ENCODE assay signal across 12 mouse cellular contexts in genomic region chr10:62328886-62329412, GRCm38 (mm10). TPM values are rescaled to one million over a fixed set of nuclear protein-coding genes. Genes with fewer than 3 reads are reported as not detected.
DNase-seq lines count a peak whose midpoint lies in the region; ATAC-seq and TF ChIP-seq lines count a peak whose summit lies in the region.
"Had no signal": no experiment of that assay in that cellular context is flagged by ENCODE, and none has a peak within 500 bp of the region (broad histone marks: within the 10 kb centered on the region; RNA-seq: fewer than 3 reads in every experiment).

No protein-coding gene starts in this region.

- H3K27me3 ChIP-seq in kidney, adult 2 months (replicated peaks; ENCODE audit: control insufficient read depth, insufficient read depth, low read length): no peaks in the 10 kb centered on the region
- no peaks in the 10 kb centered on the region for H3K27me3 ChIP-seq in liver, embryonic 13.5 days
- H3K27me3 ChIP-seq: forebrain, embryonic 15.5 days; midbrain, embryonic 15.5 days had no signal

- peak; percentile 27 for DNase-seq in cerebellum, adult 11-12 months
- DNase-seq in cerebellum, postnatal 36 days: no peak
- no peak for DNase-seq in kidney, adult 2 months
- DNase-seq in kidney, postnatal 36 days: no peak
- DNase-seq in ES-CJ7 (ENCODE audit: low read depth, low spot score): peak; percentile 56
- DNase-seq in liver, embryonic 13.5 days: no peak
- DNase-seq in ovary, postnatal 36 days (ENCODE audit: low spot score): no peak
- no peak for DNase-seq in ovary, postnatal 14 days (ENCODE audit: low spot score)
- DNase-seq: lung, postnatal 10 days; thymus, postnatal 25 days had no signal

- no peak for ATAC-seq in liver, embryonic 13.5 days (ENCODE audit: low read depth)
- ATAC-seq: forebrain, embryonic 15.5 days; midbrain, embryonic 15.5 days had no signal

- H3K4me1 ChIP-seq in kidney, adult 2 months (ENCODE audit: control insufficient read depth, insufficient read depth, low read length): peaks cover 21% of the 10 kb centered on the region
- H3K4me1 ChIP-seq in liver, embryonic 13.5 days (replicated peaks): peaks cover 100% of the 10 kb centered on the region
- H3K4me1 ChIP-seq: forebrain, embryonic 15.5 days had no signal

- no peaks in the 10 kb centered on the region for H3K9me3 ChIP-seq in liver, embryonic 13.5 days (replicated peaks)
- H3K9me3 ChIP-seq: forebrain, embryonic 15.5 days; midbrain, embryonic 15.5 days had no signal

- WGBS in kidney, adult 2 months: 76% methylated on average over 10 of the region's 10 CpGs
- 60% methylated on average over 10 of the region's 10 CpGs for WGBS in liver, embryonic 13.5 days (ENCODE audit: insufficient replicate concordance)

- H3K4me2 ChIP-seq in liver, embryonic 13.5 days: peak overlapping the region; percentile 83
- H3K4me2 ChIP-seq: forebrain, embryonic 15.5 days; midbrain, embryonic 15.5 days had no signal

- no peaks in the 10 kb centered on the region for H3K36me3 ChIP-seq in kidney, adult 2 months (ENCODE audit: control insufficient read depth, insufficient read depth, low read length)
- peaks cover 31% of the 10 kb centered on the region for H3K36me3 ChIP-seq in liver, embryonic 13.5 days
- H3K36me3 ChIP-seq: forebrain, embryonic 15.5 days; midbrain, embryonic 15.5 days had no signal

- no peak overlapping the region for H3K4me3 ChIP-seq in kidney, adult 2 months (ENCODE audit: insufficient read depth, low read depth, low read length)
- H3K4me3 ChIP-seq in liver, embryonic 13.5 days (replicated peaks): peak overlapping the region; percentile 62
- H3K4me3 ChIP-seq: forebrain, embryonic 15.5 days; midbrain, embryonic 15.5 days had no signal

- peak overlapping the region; percentile 80 for H3K9ac ChIP-seq in liver, embryonic 13.5 days
- H3K9ac ChIP-seq: forebrain, embryonic 15.5 days; midbrain, embryonic 15.5 days had no signal

- no peak for TF ChIP-seq POLR2A in kidney, adult 2 months (IDR thresholded peaks at IDR 0.05; ENCODE audit: low read depth, low read length)

- TF ChIP-seq CTCF in kidney, adult 2 months (conservative IDR thresholded peaks at IDR 0.05; ENCODE audit: insufficient read depth, insufficient read length, low read depth, low read length): no peak

- peak overlapping the region; percentile 96 for H3K27ac ChIP-seq in kidney, adult 2 months (ENCODE audit: insufficient read depth, low read depth, low read length)
- H3K27ac ChIP-seq in liver, embryonic 13.5 days: peak overlapping the region; percentile 97
- H3K27ac ChIP-seq: forebrain, embryonic 15.5 days; midbrain, embryonic 15.5 days had no signal

RNA-seq across cellular contexts. Expression of gene Hk1, which starts 50.8 kb away (rescaled TPM):
- polyA plus RNA-seq in kidney, adult 2 months (2012; rRNA removed): 60.5 and 60.9 TPM in 2 replicates
- polyA plus RNA-seq in liver, embryonic 13.5 days (2015; fragmentation: Nextera tagmentation; extraction: Ambion mirVana): 88.4 and 108 TPM in 2 replicates

Comparison
In these comparisons a context has a peak if more than half of its experiments do, and no peak if none do; other contexts are left out.
1. DNase-seq: peak in cerebellum, adult 11-12 months (single experiment) and ES-CJ7 (single experiment); none in cerebellum, postnatal 36 days (0 of 2), kidney, adult 2 months (single experiment), kidney, postnatal 36 days (0 of 2), liver, embryonic 13.5 days (single experiment), ovary, postnatal 36 days (single experiment) and ovary, postnatal 14 days (single experiment).